Mouse (Mus musculus) adrenal gland, postnatal 0 days (tissue): ENCODE measurements around the gene Atp6v1fnb. TPM values are rescaled to one million over a fixed set of nuclear protein-coding genes. Genes with fewer than 3 reads are reported as not detected.

Experiments
- polyA plus RNA-seq: library from polyadenylated mRNA; unstranded; fragments of >200 nt; fragmentation: Nextera tagmentation; extraction: Ambion mirVana; gene quantifications from 2 replicates; pipeline ENCODE4 v1.2.1, GENCODE M21; 2015

Atp6v1fnb gene
- polyA plus RNA-seq = not detected in 2 replicates

GRCm38 (mm10) chr6:29471137-29471536 lies at the start of gene Atp6v1fnb:
TSS of gene Atp6v1fnb (plus strand) at chr6:29471437.

GRCm38 (mm10) chr6:29433038-29433803 lies 38.0 kb upstream of the Atp6v1fnb start, which contains the start of gene Flnc:
TSS of gene Flnc (plus strand) at chr6:29433256.

GRCm38 (mm10) chr6:29467583-29468354 lies 3.5 kb upstream of the Atp6v1fnb start, which contains the start of gene Atp6v1f:
TSS of gene Atp6v1f (plus strand) at chr6:29467718.

GRCm38 (mm10) chr6:29507447-29508309 lies 36.4 kb downstream of the Atp6v1fnb start, which contains the start of gene Kcp:
TSS of gene Kcp (minus strand) at chr6:29507952.

Other genes starting within 250 kb of the Atp6v1fnb start
- 35.7 and 39.2 TPM in 2 replicates for gene Hilpda, start 198.9 kb upstream of the Atp6v1fnb start, polyA plus RNA-seq
- 0.22 TPM in 1 of 2 replicates, not detected in the other for gene Fam71f2, start 191.8 kb upstream of the Atp6v1fnb start, polyA plus RNA-seq
- 0.11 TPM in 1 of 2 replicates, not detected in the other for gene Fam71f1, start 152.3 kb upstream of the Atp6v1fnb start, polyA plus RNA-seq
- 204 and 210 TPM in 2 replicates for gene Calu, start 123.4 kb upstream of the Atp6v1fnb start, polyA plus RNA-seq
- gene Opn1sw, start 83.0 kb upstream of the Atp6v1fnb start, polyA plus RNA-seq = 0.28 and 1.2 TPM in 2 replicates
- gene Ccdc136, start 75.1 kb upstream of the Atp6v1fnb start, polyA plus RNA-seq = 8.8 and 13.6 TPM in 2 replicates
- 2.9 and 3.7 TPM in 2 replicates for gene Flnc, start 38.2 kb upstream of the Atp6v1fnb start, polyA plus RNA-seq
- 380 and 427 TPM in 2 replicates for gene Atp6v1f, start 3.7 kb upstream of the Atp6v1fnb start, polyA plus RNA-seq
- gene Kcp, start 36.5 kb downstream of the Atp6v1fnb start, polyA plus RNA-seq = 4.1 and 5.9 TPM in 2 replicates
- gene Irf5, start 55.2 kb downstream of the Atp6v1fnb start, polyA plus RNA-seq = 6.1 and 6.5 TPM in 2 replicates
- gene Tnpo3, start 138.4 kb downstream of the Atp6v1fnb start, polyA plus RNA-seq = 27.9 and 40.3 TPM in 2 replicates
- gene Tspan33, start 222.8 kb downstream of the Atp6v1fnb start, polyA plus RNA-seq = 7.1 and 10.0 TPM in 2 replicates